Mouse (Mus musculus) ES-E14 (cell line): ENCODE results near the gene Gm7138. TPM values are rescaled to one million over a fixed set of nuclear protein-coding genes. Genes with fewer than 3 reads are reported as not detected.
"Not testable (repeated sequence)": the region's sequence is repeated elsewhere in the genome, so short reads cannot be mapped to it uniquely, and the experiment has no call there.

Experiments used
- DNase-seq: peaks from one replicate; pipeline ENCODE4 v3.0.0-alpha.2; 2013; ENCODE audit warnings: low read depth, low spot score
- H3K27ac ChIP-seq: 2 replicates; pipeline ENCODE4 v1.5.1; 2012; ENCODE audit warnings: low read depth, mild to moderate bottlenecking, low read length, moderate library complexity, mixed read lengths; ENCODE audit not compliant: poor library complexity, insufficient read depth, severe bottlenecking
- H3K36me3 ChIP-seq: 2 replicates; pipeline ENCODE4 v1.6.1; 2012; ENCODE audit warnings: mild to moderate bottlenecking, low read length, moderate library complexity, mixed read lengths; ENCODE audit not compliant: control insufficient read depth, poor library complexity, insufficient read depth, severe bottlenecking
- H3K4me1 ChIP-seq, 2 experiments: fragments of 150-350 bp in 1 of 2; sonication (generic) in 1 of 2; 2 replicates each; pipeline ENCODE4 v1.6.1; 2012; ENCODE audit warnings: low read length in 2 of 2, mild to moderate bottlenecking in 1 of 2, mixed read lengths in 1 of 2; ENCODE audit not compliant: control insufficient read depth in 2 of 2, insufficient read depth in 2 of 2, poor library complexity in 1 of 2
- H3K4me3 ChIP-seq, 2 experiments: fragments of 150-350 bp in 1 of 2; sonication (generic) in 1 of 2; 2 replicates each; pipeline ENCODE4 v1.5.1; 2012; ENCODE audit warnings: low read length in 2 of 2, low read depth in 1 of 2, mild to moderate bottlenecking in 1 of 2, mixed read lengths in 1 of 2; ENCODE audit not compliant: insufficient read depth in 1 of 2, poor library complexity in 1 of 2, severe bottlenecking in 1 of 2
- H3K9ac ChIP-seq: 2 replicates; pipeline ENCODE4 v1.6.1; 2012; ENCODE audit warnings: low read depth, mild to moderate bottlenecking, low read length, mixed read lengths; ENCODE audit not compliant: poor library complexity, insufficient read depth, severe bottlenecking
- H3K9me3 ChIP-seq: fragments of 150-350 bp; sonication (generic); 2 replicates; pipeline ENCODE4 v1.6.1; 2012; ENCODE audit warnings: low read depth, mild to moderate bottlenecking, low read length; ENCODE audit not compliant: control insufficient read depth, insufficient read depth
- CHD2 ChIP-seq: IDR thresholded peaks from 2 replicates; pipeline ENCODE4 v1.6.1; 2014; ENCODE audit warnings: mild to moderate bottlenecking, low read depth, low read length, inconsistent platforms
- HCFC1 ChIP-seq: IDR thresholded peaks from 2 replicates; pipeline ENCODE4 v1.6.1; 2012; ENCODE audit warnings: low read length, inconsistent platforms, borderline replicate concordance; ENCODE audit not compliant: insufficient read depth
- MAFK ChIP-seq: IDR thresholded peaks from 2 replicates; pipeline ENCODE4 v1.6.1; 2014; ENCODE audit warnings: mild to moderate bottlenecking, low read depth, low read length, inconsistent platforms; ENCODE audit not compliant: insufficient read depth
- ZC3H11A ChIP-seq: IDR thresholded peaks from 2 replicates; pipeline ENCODE4 v1.6.1; 2012; ENCODE audit warnings: low read depth, mild to moderate bottlenecking, inconsistent platforms, low read length, borderline replicate concordance
- ZNF384 ChIP-seq: IDR thresholded peaks from 2 replicates; pipeline ENCODE4 v1.6.1; 2012; ENCODE audit warnings: low read depth, low read length, inconsistent platforms
- in situ Hi-C, 2 experiments: fragments of 600-800 bp; cut with MboI; formaldehyde crosslinking; loops; one replicate each; pipeline ENCODE4 v1.15.1; 2025; ENCODE audit warnings: low sequenced_read_pairs in 2 of 2, inconsistent platforms in 1 of 2; ENCODE audit not compliant: unreplicated experiment in 2 of 2
- total RNA-seq: library from RNA; depleted of rRNA; stranded (reverse); fragments of 300-350 nt; gene quantifications from 2 replicates; pipeline ENCODE4 v1.2.3, GENCODE M21; 2012

The Gm7138 gene
- total RNA-seq, 1 experiment: not detected

DNA sequence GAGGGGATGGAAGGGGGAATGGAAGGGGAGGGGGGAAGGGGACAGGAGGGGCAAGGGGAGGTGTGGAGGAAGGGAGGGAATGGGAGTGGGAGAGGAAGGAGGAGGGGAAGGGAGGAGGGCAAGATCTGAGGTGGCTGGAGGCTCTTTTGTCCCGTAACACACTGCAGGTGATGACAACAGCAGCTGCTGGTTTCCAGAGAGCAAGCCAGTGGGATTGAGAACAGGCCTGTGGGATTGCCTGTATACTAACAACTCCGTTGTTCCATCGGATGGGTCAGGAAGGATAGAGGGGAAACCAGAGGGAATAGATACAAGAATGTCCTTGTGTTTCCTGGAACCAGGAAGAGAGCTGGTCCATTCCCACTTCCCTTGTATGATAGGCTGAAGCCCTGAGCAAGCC is 20.9 kb upstream of the Gm7138 start:
- Histone ChIP-seq H3K9me3 (no peaks in the 10 kb centered on the region), H3K4me3 (no peak overlapping the region), H3K36me3 (no peaks in the 10 kb centered on the region), H3K9ac (no peak overlapping the region), H3K27ac (no peak overlapping the region), H3K4me1 (no peaks in the 10 kb centered on the region)
- in situ Hi-C loops: no loop called here
- DNase-seq: no peak
- TF ChIP-seq MAFK (no peak), CHD2 (no peak), HCFC1 (no peak), ZNF384 (no peak), ZC3H11A (no peak)

- TF ChIP-seq ZC3H11A (no peak), ZNF384 (no peak), MAFK (no peak), CHD2 (no peak), HCFC1 (no peak)
- no peak for DNase-seq
- no peak within 1 kb of the TSS for H3K4me3 ChIP-seq
- no peaks in the 10 kb centered on the region for H3K9me3 ChIP-seq
- in situ Hi-C loops: no loop called here
- H3K9ac ChIP-seq: no peak within 1 kb of the TSS
- no peaks in the 10 kb centered on the region for H3K36me3 ChIP-seq
- no peaks in the 10 kb centered on the region for H3K4me1 ChIP-seq
- no peak within 1 kb of the TSS for H3K27ac ChIP-seq
Observed at GRCm38 (mm10) chr10:77794976-77795375, 18.2 kb upstream of the Gm7138 start, which contains the start of gene Gm9639. Gm9639 (minus strand) TSS chr10:77795076.

DNA sequence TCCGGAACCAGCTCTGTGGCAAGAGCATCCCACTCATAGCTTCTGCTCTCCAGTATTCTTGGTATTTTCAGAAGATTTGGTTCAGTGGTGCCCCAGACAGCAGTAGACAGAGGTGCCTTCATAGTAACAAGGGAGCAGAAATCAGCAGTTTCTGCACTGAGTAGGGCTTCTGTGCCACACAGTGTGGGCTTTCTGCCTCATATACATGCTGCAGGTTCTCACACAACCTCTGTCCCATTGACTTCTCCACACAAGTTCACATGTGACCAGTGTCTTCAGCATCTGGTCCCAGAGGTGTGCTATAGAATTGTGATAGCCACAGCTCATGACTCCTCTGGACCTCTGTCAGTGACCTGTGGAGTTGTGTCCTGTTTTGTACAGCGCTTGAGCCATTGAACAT is 11.9 kb upstream of the Gm7138 start:
- in situ Hi-C loops: no loop called here
- Histone ChIP-seq H3K4me3 (no peak overlapping the region), H3K36me3 (no peaks in the 10 kb centered on the region), H3K4me1 (no peaks in the 10 kb centered on the region), H3K27ac (no peak overlapping the region), H3K9ac (no peak overlapping the region), H3K9me3 (no peaks in the 10 kb centered on the region)
- DNase-seq: no peak
- no peak for TF ChIP-seq ZC3H11A
- TF ChIP-seq ZNF384: no peak

GRCm38 (mm10) chr10:77787876-77788275 is 11.1 kb upstream of the Gm7138 start, which contains the start of gene Gm7137:
Gm7137 (minus strand) TSS chr10:77788200.
- H3K9me3 ChIP-seq, in situ Hi-C loops, DNase-seq: not testable (repeated sequence)

DNA sequence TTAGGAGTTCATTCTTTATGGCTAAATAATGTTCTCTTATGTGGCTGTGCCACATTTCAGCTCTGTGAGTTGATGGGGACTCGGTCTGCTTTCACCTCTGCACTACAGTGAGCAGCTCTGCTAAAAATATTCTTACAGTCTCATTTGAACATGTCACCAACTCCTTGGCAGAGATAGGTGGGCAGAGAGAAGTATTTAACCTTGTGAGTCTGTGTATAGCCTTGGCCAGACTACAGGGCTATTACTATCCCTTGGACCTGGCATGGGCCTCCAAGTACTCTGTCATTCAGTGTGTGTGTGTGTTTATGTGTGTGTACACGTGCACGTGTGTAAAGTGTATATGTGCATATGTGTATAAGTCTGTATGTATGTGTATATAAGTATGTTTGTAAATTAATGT is 6.7 kb upstream of the Gm7138 start:
- H3K9ac ChIP-seq, H3K4me3 ChIP-seq, H3K9me3 ChIP-seq, in situ Hi-C loops, H3K27ac ChIP-seq, H3K36me3 ChIP-seq, H3K4me1 ChIP-seq, DNase-seq: not testable (repeated sequence)

More at GRCm38 (mm10) chr10:77787876-77788275, 11.1 kb upstream of the Gm7138 start, which contains the start of gene Gm7137:
- not testable (repeated sequence) for H3K36me3 ChIP-seq, H3K27ac ChIP-seq, H3K9ac ChIP-seq, H3K4me1 ChIP-seq, H3K4me3 ChIP-seq

DNA sequence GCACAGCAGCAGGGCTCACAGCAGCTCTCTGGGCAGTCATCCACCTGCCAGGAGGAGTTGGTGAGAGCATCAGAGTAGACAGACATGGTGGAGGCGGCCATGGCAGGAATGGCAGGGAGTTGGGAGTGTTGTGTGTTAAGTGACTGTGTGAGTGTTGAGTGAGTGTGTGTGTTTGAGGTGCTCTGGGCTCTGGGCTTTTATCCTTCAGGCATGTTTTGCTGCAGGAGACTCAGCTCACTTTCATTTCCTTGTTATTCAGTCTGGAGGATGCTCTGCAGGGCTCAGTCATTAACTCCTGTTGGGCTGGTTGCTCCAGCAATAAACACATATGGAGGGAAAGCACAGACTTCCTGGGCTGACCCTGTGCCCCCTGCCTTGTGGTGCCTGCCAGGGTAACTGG is 5.7 kb upstream of the Gm7138 start, which contains the start of gene Gm3250:
Gene Gm3250, minus strand, starts transcription at position 101 of the 400 bp plus-strand sequence.
- H3K27ac ChIP-seq, DNase-seq, H3K9me3 ChIP-seq, in situ Hi-C loops, H3K4me1 ChIP-seq, H3K36me3 ChIP-seq, H3K4me3 ChIP-seq, H3K9ac ChIP-seq: not testable (repeated sequence)

- H3K27ac ChIP-seq, H3K9ac ChIP-seq, DNase-seq, H3K4me3 ChIP-seq, H3K36me3 ChIP-seq, H3K4me1 ChIP-seq, H3K9me3 ChIP-seq, in situ Hi-C loops: not testable (repeated sequence)
Observed at GRCm38 (mm10) chr10:77772142-77772541, 4.6 kb downstream of the Gm7138 start.
